Mouse (Mus musculus) midbrain, embryonic 15.5 days (tissue): ENCODE data around the gene Atf5. TPM values are rescaled to one million over a fixed set of nuclear protein-coding genes. Genes with fewer than 3 reads are reported as not detected.

ENCODE experiments used
- ATAC-seq: fragments of 200-750 bp; cut with Nextera tagmentation; replicated peaks from 2 replicates; pipeline ENCODE4 v1.8.0; 2017; ENCODE audit warnings: moderate TSS enrichment
- H3K27ac ChIP-seq: fragments of 300-500 bp; sonication (generic); 2 replicates; pipeline ENCODE4 v1.5.1; 2015; ENCODE audit warnings: mild to moderate bottlenecking, inconsistent platforms
- H3K27me3 ChIP-seq: fragments of 300-500 bp; sonication (generic); replicated peaks from 2 replicates; pipeline ENCODE4 v1.6.1; 2015; ENCODE audit warnings: inconsistent platforms
- H3K36me3 ChIP-seq: fragments of 300-500 bp; sonication (generic); replicated peaks from 2 replicates; pipeline ENCODE4 v1.6.1; 2015; ENCODE audit warnings: inconsistent platforms
- H3K4me1 ChIP-seq: fragments of 300-500 bp; sonication (generic); 2 replicates; pipeline ENCODE4 v1.6.1; 2015; ENCODE audit warnings: inconsistent platforms
- H3K4me2 ChIP-seq: fragments of 300-500 bp; sonication (generic); 2 replicates; pipeline ENCODE4 v1.6.1; 2015; ENCODE audit warnings: inconsistent platforms, mild to moderate bottlenecking, moderate library complexity
- H3K4me3 ChIP-seq: fragments of 300-500 bp; sonication (generic); 2 replicates; pipeline ENCODE4 v1.5.1; 2015; ENCODE audit warnings: mild to moderate bottlenecking, inconsistent platforms
- H3K9ac ChIP-seq: fragments of 300-500 bp; sonication (generic); 2 replicates; pipeline ENCODE4 v1.6.1; 2015; ENCODE audit warnings: mild to moderate bottlenecking, inconsistent platforms
- H3K9me3 ChIP-seq: fragments of 300-500 bp; sonication (generic); 2 replicates; pipeline ENCODE4 v1.6.1; 2016; ENCODE audit warnings: inconsistent platforms
- WGBS: fragments of 180-500 bp; shearing (Covaris S2); methylation state at CpG from one replicate; pipeline ENCODE4 v1.1.7; 2015; ENCODE audit warnings: mixed read lengths; 5-methylcytosine and 5-hydroxymethylcytosine counted together
- polyA plus RNA-seq: library from polyadenylated mRNA; unstranded; fragments of >200 nt; fragmentation: Nextera tagmentation; extraction: Ambion mirVana; gene quantifications from 2 replicates; pipeline ENCODE4 v1.2.1, GENCODE M21; 2015

Gene Atf5
- polyA plus RNA-seq, 1 experiment from 2014 or later = 2.8 TPM

DNA sequence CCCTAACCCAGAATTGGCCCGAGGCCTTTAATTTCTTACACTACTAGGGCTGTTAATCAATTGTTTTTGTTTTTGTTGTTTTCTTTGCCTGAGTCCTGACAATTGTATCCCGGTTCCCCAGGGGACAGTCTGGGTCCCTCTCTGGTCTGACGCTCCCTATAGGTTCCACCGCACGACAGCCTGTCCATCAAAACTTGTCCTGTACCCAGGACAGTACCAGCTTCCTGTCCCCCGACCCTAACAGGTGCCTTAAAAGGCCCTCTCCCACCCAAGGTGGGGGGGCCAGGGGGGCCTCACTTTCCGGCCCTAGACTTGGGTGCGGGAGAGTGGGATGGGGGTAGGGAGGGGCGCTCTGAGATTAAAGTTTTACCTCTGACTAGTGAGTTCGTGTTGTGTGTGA lies 38.6 kb upstream of the Atf5 start:
- no peak for ATAC-seq
- Histone ChIP-seq H3K4me2 (peak overlapping the region; percentile 60), H3K4me1 (peaks cover 59% of the 10 kb centered on the region), H3K9me3 (no peaks in the 10 kb centered on the region), H3K4me3 (peak overlapping the region; percentile 41), H3K36me3 (peaks cover 8% of the 10 kb centered on the region; the same call in 1 of the 2 replicates), H3K9ac (peak overlapping the region; percentile 47; the same call in 1 of the 2 replicates), H3K27me3 (no peaks in the 10 kb centered on the region), H3K27ac (peak overlapping the region; percentile 82)
- 32% methylated on average over 10 of the region's 10 CpGs for WGBS

DNA sequence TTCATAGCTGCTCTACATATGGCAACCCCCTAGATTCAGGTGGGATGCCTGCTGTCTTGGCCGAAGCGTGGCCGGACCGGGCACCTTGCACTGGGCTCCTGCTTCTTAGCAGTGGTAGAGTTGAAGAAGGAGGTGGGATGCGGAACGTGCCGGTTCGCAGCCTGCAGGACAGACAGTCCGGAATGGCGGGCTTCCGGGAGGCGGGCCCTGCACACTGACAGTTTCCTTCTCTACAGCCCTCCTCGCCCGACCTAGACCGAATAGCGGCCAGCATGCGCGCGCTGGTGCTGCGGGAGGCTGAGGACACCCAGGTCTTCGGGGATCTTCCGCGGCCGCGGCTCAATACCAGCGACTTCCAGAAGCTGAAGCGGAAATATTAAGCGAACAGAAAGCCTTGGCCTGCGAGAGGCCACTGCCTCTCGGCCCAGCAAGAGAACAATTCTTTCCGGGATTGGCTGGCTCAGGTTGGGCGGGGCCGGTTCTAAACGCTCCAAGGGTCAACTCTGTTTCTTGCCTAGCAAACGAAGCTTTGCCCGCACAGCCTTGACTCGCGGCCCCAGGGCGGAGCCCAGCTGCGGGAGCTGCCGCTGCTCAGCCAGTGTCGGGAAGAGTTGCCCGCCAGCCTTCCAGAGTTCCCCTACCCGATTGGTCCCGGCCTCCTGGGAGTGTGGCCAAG lies 38.0 kb upstream of the Atf5 start:
- Histone ChIP-seq H3K36me3 (peaks cover 8% of the 10 kb centered on the region; the same call in 1 of the 2 replicates), H3K27me3 (no peaks in the 10 kb centered on the region), H3K27ac (peak overlapping the region; percentile 82), H3K9ac (peak overlapping the region; percentile 47), H3K9me3 (no peaks in the 10 kb centered on the region), H3K4me2 (peak overlapping the region; percentile 60), H3K4me1 (peaks cover 59% of the 10 kb centered on the region), H3K4me3 (peak overlapping the region; percentile 41)
- ATAC-seq = no peak
- WGBS = under 1% methylated on average over 45 of the region's 45 CpGs

DNA sequence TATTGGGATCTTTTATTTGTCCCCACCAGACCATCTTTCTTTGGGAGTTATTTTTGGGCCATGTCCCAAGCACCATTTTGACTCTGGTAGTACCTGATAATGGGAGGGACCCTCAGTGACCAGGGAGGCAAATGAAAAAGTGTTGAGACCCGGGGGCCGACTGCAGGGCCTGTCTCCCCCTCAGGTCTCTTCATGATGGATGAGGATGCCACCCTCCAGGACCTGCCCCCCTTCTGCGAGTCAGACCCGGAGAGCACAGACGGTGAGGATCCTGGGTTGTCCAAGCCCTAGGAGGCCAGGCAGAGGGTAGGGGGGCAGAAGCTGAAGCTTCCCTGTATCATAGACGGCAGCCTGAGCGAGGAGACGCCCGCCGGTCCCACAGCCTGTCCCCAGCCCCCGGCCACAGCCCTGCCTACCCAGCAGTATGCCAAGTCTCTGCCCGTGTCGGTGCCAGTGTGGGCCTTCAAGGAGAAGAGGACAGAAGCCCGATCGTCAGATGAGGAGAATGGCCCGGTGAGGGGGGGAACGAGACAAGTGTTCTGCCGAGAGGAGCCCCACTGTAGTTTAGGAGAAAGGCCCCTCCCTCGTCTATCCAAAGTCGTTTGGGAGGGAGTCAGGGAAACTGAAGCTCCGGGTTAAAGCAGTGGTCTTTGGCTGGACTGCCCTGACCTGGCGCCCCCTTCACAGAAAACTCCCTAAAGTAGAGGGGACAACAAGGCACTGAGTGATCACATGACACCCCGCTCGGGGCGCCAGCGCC lies 37.3 kb upstream of the Atf5 start:
- Histone ChIP-seq H3K4me1 (peaks cover 59% of the 10 kb centered on the region), H3K9me3 (no peaks in the 10 kb centered on the region), H3K36me3 (peaks cover 8% of the 10 kb centered on the region; the same call in 1 of the 2 replicates), H3K9ac (peak overlapping the region; percentile 47), H3K4me3 (peak overlapping the region; percentile 41), H3K4me2 (peak overlapping the region; percentile 60), H3K27me3 (no peaks in the 10 kb centered on the region), H3K27ac (peak overlapping the region; percentile 82)
- no peak for ATAC-seq
- 39% methylated on average over 26 of the region's 26 CpGs for WGBS

DNA sequence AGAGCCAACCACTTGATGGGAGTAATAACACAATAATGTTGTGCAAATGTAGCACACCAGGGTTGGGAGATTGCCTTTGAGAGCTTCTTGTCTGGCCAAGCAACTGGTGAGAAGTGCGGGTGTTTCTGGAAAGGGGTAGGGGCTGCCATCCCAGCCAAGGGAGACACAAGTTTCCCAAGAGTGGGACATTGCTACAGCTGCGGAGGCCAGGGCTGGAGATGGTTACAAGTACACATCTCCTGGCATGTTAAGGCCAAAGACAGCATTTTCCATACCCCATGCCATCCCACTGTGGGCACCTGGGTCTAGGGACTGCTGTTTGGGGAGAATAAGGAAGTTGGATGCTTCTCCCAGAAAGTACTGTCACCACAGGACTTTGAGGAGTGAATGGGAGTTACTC lies 36.6 kb upstream of the Atf5 start:
- Histone ChIP-seq H3K4me2 (no peak overlapping the region), H3K36me3 (peaks cover 8% of the 10 kb centered on the region; the same call in 1 of the 2 replicates), H3K27me3 (no peaks in the 10 kb centered on the region), H3K4me3 (no peak overlapping the region), H3K4me1 (peaks cover 55% of the 10 kb centered on the region), H3K9ac (no peak overlapping the region), H3K27ac (no peak overlapping the region), H3K9me3 (no peaks in the 10 kb centered on the region)
- 98% methylated on average over 2 of the region's 2 CpGs for WGBS
- no peak for ATAC-seq

DNA sequence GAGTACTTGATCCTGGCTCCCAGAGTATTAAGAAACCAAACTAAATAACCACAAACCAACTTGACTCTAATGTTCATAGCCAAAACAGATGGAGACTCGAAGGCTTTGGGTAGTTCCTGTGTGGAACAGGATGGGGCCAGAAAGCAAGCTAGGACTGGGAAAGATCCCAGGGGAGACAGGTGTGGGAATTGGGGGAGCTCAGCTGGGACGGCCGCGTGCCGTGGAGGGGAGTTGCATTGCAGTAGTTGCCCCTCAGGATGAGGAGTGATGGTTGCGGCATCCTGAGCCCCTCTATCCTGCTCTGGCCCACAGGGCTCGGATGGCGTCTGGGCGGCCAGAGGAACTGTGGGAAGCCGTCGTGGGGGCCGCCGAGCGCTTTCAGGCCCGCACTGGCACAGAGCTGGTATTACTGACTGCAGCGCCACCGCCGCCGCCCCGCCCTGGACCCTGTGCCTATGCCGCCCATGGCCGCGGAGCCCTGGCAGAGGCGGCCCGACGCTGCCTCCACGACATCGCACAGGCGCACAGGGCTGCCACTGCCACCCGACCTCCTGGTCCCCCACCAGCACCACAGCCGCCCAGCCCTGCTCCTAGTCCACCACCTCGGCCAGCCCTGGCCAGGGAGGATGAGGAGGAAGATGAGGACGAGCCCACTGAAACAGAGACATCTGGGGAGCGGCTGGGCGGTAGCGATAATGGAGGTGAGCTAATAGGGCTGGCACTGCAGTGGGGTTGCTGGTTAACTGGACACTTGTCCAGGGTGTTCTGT lies 36.0 kb upstream of the Atf5 start:
- no peak for ATAC-seq
- Histone ChIP-seq H3K36me3 (peaks cover 8% of the 10 kb centered on the region; the same call in 1 of the 2 replicates), H3K4me1 (peaks cover 55% of the 10 kb centered on the region), H3K27me3 (no peaks in the 10 kb centered on the region), H3K4me3 (no peak overlapping the region), H3K9me3 (no peaks in the 10 kb centered on the region), H3K4me2 (no peak overlapping the region), H3K9ac (no peak overlapping the region), H3K27ac (no peak overlapping the region)
- WGBS = 92% methylated on average over 36 of the region's 36 CpGs

DNA sequence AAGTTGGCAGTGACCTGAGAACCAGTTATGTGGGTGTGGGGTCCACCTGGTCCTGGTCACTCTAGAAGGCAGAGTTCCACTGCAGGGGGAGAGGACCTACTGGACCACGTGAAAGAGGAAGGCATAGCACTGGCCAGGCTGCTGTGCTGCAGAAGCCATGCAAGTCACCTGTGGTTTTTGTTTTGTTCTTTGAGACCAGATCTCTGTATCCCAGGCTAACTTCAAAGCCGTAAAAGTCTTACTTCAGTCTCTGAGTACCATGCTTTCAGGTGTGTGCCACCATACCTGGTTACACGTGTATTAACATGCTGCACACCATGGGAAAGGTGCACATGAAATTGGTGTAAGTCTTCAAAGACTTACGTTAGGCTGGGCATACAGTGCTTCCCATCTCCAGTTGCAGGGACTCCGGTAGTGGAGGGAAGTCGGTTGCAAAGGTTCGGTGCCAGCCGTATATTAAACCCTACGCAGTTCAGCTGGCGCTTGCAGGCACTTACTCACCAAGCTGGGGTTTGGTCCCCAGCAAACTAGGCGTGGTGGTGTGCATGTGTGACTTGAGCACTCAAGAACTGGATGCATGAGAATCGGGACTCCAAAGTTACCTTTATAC lies 35.3 kb upstream of the Atf5 start:
- 91% methylated on average over 12 of the region's 12 CpGs for WGBS
- ATAC-seq = no peak

DNA sequence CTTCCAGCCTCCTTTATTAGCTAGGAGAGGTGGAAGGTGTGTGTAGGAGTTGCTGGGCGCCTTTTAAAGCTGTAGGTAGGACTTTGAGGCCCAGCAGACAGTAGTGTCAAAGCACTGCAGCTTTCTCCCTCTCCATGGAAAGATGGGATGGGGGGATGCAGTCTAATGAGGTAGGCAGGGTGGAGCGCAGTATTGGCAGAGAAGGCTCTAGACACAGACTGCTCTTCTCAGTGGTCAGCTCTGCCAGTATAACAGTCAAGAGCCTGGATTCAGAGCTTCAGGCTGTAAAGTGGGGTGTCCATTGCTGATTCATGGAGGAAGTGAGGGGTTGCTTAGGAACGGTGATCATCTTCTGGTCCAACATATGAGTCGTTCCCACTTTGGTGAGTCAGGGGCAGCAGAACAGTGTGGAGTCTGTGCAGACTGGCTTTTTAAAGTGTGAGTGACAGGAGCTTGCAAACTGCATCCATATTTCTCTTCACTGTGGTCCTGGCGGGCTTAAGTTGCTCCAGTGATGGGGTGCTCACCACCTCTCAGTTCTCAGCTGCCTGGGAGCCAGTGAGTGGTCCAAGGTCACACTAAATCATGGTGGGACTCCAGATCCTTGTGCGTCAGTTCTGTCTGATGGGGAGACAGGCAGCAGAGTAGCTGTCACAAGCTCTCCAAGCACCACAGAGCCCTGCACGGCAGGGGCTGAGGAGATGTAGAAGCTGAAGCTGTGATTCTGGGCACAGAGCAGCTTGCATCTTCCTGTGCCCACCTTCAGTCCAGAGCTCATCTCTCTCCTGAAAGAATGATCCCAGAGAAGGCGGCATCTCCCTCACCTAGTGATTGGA lies 34.5 kb upstream of the Atf5 start:
- Histone ChIP-seq H3K27me3 (no peaks in the 10 kb centered on the region), H3K9ac (peak overlapping the region; percentile 84; the same call in 1 of the 2 replicates), H3K4me1 (peaks cover 58% of the 10 kb centered on the region), H3K27ac (peak overlapping the region; percentile 99), H3K4me2 (peak overlapping the region; percentile 70), H3K9me3 (no peaks in the 10 kb centered on the region), H3K4me3 (peak overlapping the region; percentile 86), H3K36me3 (peaks cover 11% of the 10 kb centered on the region)
- WGBS = 80% methylated on average over 8 of the region's 8 CpGs
- no peak for ATAC-seq

More for the DNA sequence above, 35.3 kb upstream of the Atf5 start:
- Histone ChIP-seq H3K4me2 (no peak overlapping the region), H3K27ac (no peak overlapping the region), H3K9ac (no peak overlapping the region), H3K9me3 (no peaks in the 10 kb centered on the region), H3K4me1 (peaks cover 61% of the 10 kb centered on the region), H3K36me3 (peaks cover 8% of the 10 kb centered on the region; the same call in 1 of the 2 replicates), H3K27me3 (no peaks in the 10 kb centered on the region), H3K4me3 (no peak overlapping the region)

DNA sequence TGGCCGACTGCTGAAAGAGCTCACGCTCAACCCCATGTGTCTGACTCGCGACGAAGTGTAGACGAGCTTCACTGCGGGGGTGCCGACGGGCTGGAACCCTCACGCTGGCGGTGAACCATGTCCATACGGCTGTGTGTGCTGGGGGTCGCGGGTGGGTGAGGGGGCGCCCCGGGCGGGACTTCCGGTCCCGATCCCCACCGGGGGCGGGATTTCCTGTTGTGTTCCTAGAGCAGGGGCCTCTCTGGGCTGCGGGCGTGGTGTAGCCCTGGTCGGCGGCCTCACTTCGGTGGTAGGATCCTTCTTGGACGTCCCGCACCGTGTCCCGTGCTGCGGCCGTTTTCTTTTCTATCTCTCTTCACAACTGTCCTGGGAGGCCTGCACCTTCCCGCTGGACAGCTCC lies 33.7 kb upstream of the Atf5 start:
- H3K9ac ChIP-seq = peak overlapping the region; percentile 84
- ATAC-seq = peak; percentile 31
- peak overlapping the region; percentile 86 for H3K4me3 ChIP-seq
- under 1% methylated on average over 33 of the region's 33 CpGs for WGBS
- H3K9me3 ChIP-seq = no peaks in the 10 kb centered on the region
- H3K4me2 ChIP-seq = peak overlapping the region; percentile 70
- peaks cover 19% of the 10 kb centered on the region for H3K36me3 ChIP-seq
- H3K27me3 ChIP-seq = no peaks in the 10 kb centered on the region
- peak overlapping the region; percentile 99 for H3K27ac ChIP-seq
- peaks cover 52% of the 10 kb centered on the region for H3K4me1 ChIP-seq

DNA sequence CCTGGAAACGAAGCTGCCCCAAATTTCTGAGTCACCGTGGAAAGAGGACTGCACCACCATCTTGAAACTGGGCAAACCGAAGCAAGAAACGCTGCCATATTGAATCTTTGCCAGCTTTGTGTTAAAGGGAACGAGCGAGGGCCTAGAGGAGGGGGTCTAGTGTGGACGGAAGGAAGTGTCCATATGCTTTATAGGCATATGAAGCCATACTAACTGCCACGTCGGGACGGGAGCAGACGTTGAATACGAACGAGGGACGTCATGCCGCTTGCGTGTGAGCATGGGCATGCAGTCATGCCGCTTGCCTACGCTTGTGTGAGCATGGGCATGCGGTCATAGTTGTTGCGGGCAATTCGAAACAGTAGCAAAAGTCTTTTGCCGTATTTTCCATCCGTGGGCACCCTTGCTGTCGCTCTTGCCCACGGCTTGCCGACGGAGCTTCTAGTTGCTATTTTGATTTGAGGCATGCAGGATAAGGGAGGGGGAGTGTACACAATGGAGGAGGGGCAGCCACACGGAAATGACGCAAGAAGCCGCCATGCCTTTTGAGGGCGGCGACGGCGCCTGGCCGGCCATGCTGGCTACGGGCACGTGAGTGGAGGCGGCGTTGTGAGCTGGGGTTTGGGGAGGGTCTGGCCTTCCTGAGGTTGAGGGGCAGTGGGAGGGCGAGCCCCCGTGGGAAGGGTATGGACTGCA lies 33.1 kb upstream of the Atf5 start:
- peak; percentile 85 for ATAC-seq
- Histone ChIP-seq H3K4me2 (peak overlapping the region; percentile 70), H3K27ac (peak overlapping the region; percentile 99), H3K36me3 (peaks cover 25% of the 10 kb centered on the region), H3K4me3 (peak overlapping the region; percentile 86), H3K27me3 (no peaks in the 10 kb centered on the region), H3K9ac (peak overlapping the region; percentile 84), H3K9me3 (no peaks in the 10 kb centered on the region), H3K4me1 (peaks cover 46% of the 10 kb centered on the region)
- WGBS = under 1% methylated on average over 41 of the region's 41 CpGs

DNA sequence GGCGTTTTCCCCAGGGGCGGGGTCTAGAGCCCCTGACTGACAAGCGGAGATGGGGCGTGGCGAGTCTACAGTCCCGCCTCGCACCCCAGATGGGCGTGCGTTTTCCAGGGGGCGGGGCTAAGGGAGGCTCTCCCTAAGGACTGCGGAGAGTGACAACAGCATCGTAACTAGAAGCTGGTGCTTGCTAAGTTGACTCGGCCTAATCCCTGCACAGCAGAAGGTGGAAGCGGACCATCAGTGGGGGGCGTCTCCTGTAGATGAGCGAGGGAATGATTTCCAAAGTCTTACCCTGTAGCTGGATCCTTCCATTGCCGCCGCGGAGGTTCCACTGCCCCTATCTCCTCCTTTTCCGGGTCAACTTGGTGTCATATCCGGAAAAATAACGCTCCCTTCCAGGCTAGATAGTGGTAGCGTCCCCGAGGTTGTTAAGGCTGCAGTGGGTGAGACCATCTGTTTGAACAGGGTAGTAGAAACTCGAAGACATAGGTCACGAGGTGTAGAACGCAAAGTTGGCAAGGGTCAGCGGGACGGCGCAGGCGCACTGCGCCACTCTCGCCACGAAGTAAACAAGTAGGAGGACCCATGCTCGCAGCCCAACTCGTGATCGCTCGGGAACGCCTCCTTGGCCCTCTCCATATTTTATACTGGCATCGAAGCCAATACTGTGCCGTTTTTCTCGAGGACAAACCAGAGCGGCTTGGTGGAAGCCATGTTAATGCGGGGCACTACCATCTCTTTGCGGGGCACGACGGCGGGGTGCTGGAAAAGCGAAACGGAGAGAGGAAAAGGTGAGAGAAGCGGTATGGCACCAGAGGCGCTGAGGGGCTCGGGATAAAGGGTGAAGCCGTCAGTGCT lies 32.3 kb upstream of the Atf5 start, which contains the start of the genes Akt1s1 and Tbc1d17:
Gene Akt1s1, plus strand, starts transcription at position 431 of the 855 bp plus-strand sequence.
Gene Tbc1d17, minus strand, starts transcription at position 519 of the 855 bp plus-strand sequence.
- peak within 1 kb of the TSS; percentile 70 for H3K4me2 ChIP-seq
- peak; percentile 90 for ATAC-seq
- H3K9ac ChIP-seq = peak within 1 kb of the TSS; percentile 84
- under 1% methylated on average over 54 of the region's 54 CpGs for WGBS
- peak within 1 kb of the TSS; percentile 86 for H3K4me3 ChIP-seq
- H3K4me1 ChIP-seq = peaks cover 39% of the 10 kb centered on the region
- no peaks in the 10 kb centered on the region for H3K9me3 ChIP-seq
- H3K27ac ChIP-seq = peak within 1 kb of the TSS; percentile 99
- H3K36me3 ChIP-seq = peaks cover 32% of the 10 kb centered on the region
- no peaks in the 10 kb centered on the region for H3K27me3 ChIP-seq
